Mouse (Mus musculus) adrenal gland, postnatal 10 days (tissue): ENCODE data around the gene Coq8b. TPM values are rescaled to one million over a fixed set of nuclear protein-coding genes. Genes with fewer than 3 reads are reported as not detected.

Experiments
- microRNA-seq: library from miRNA; unstranded; fragments of <30 nt; microRNA quantifications from one replicate; pipeline ENCODE4 v1.2.0, GENCODE M21; 2021
- total RNA-seq, 2 experiments: library from RNA; stranded (reverse); gene quantifications; 2 replicates each; pipeline ENCODE4 v1.2.3; 2021

Coq8b gene
- total RNA-seq, 2 experiments from 2014 or later, result 33.1 to 36.8 TPM

Small RNAs within 50 kb of the gene (microRNA-seq; reads per million reads assigned to microRNA genes)
- not detected for gene Mir1191

Other genes with a start within 250 kb of the Coq8b start
- gene Cyp2a12, start 203.9 kb upstream of the Coq8b start, total RNA-seq, result 10 to 100 TPM; 22.2 to 44.2 TPM
- gene Cyp2f2, start 113.1 kb upstream of the Coq8b start, total RNA-seq, result 100 to 1,000 TPM; 291 to 323 TPM
- gene Cyp2t4, start 79.3 kb upstream of the Coq8b start, total RNA-seq, result not detected
- 10 to 100 TPM; 88.9 to 90.2 TPM for gene Egln2, start 66.2 kb upstream of the Coq8b start, total RNA-seq
- gene Rab4b, start 54.1 kb upstream of the Coq8b start, total RNA-seq, result 10 to 100 TPM; 36.1 to 42.0 TPM
- not detected for gene Gm21983, start 51.9 kb upstream of the Coq8b start, total RNA-seq
- gene Mia, start 51.9 kb upstream of the Coq8b start, total RNA-seq, result under 1 TPM in 1 of 2 experiments, not detected in 1; 0.69 TPM
- 10 to 100 TPM; 16.1 to 18.1 TPM for gene BC024978, start 37.2 kb upstream of the Coq8b start, total RNA-seq
- 10 to 100 TPM; 59.6 to 66.9 TPM for gene Snrpa, start 36.8 kb upstream of the Coq8b start, total RNA-seq
- gene Itpkc, start 4.4 kb upstream of the Coq8b start, total RNA-seq, result 10 to 100 TPM in 1 of 2 experiments, 1 to 10 TPM in 1; 9.6 to 10.5 TPM
- gene Numbl, start 25.4 kb downstream of the Coq8b start, total RNA-seq, result 10 to 100 TPM; 11.3 to 13.6 TPM
- 100 to 1,000 TPM; 107 to 111 TPM for gene Ltbp4, start 104.7 kb downstream of the Coq8b start, total RNA-seq
- gene Shkbp1, start 123.0 kb downstream of the Coq8b start, total RNA-seq, result 10 to 100 TPM; 19.6 to 22.9 TPM
- gene Gm20479, start 124.4 kb downstream of the Coq8b start, total RNA-seq, result 1 to 10 TPM in 1 of 2 experiments, not detected in 1; 2.5 TPM
- under 1 TPM; 0.70 to 0.81 TPM for gene Sptbn4, start 214.7 kb downstream of the Coq8b start, total RNA-seq
- 10 to 100 TPM; 83.4 TPM for gene Blvrb, start 215.0 kb downstream of the Coq8b start, total RNA-seq
- 10 to 100 TPM; 13.5 to 15.6 TPM for gene Sertad3, start 240.7 kb downstream of the Coq8b start, total RNA-seq